Mouse (Mus musculus) liver, postnatal 0 days (tissue): ENCODE measurements around the gene Ncaph2.

Source experiments
- CTCF ChIP-seq: sonication (generic); IDR thresholded peaks from 2 replicates; pipeline ENCODE4 v1.5.1; 2016; ENCODE audit warnings: antibody characterized with exemption, low read depth
- EP300 ChIP-seq: IDR thresholded peaks from 2 replicates; pipeline ENCODE4 v1.6.1; 2016; ENCODE audit warnings: antibody characterized with exemption, low read depth, mild to moderate bottlenecking

DNA sequence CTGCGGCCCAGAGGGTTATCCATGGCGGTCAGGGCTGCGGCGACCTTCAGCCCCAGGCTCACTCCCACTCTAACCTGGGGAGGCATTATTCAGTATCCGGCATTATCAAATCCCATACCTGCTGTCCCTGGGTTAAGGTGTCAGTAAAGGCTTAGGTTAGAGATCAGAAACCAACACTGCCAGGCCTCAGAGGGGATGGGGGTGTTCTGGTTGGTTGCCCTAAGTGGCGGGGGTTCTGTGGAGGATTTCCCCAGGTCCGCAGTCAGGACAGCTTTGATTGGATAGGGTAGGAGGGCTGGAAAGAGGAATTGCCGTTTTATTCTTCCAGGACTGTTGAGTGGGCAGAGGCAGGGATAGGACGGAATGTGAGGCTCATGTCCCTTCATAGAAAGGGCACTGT, 18.8 kb downstream of the Ncaph2 start:
- TF ChIP-seq EP300 (no peak), CTCF (no peak)
